Mouse (Mus musculus) c-Kit-positive CD71-positive TER-119-negative erythroid progenitor cells, embryonic 14.5 days (primary cell): ENCODE data around the gene Angptl4.
"Not testable (repeated sequence)": the region's sequence is repeated elsewhere in the genome, so short reads cannot be mapped to it uniquely, and the experiment has no call there.

Experiments used
- DNase-seq: peaks from one replicate; pipeline ENCODE4 v3.0.0-alpha.2; 2013; ENCODE audit warnings: low read depth

Angptl4 gene

GRCm38 (mm10) chr17:33755418-33756107 is 26.1 kb downstream of the Angptl4 start:
- no peak for DNase-seq

- no peak for DNase-seq
Measured at GRCm38 (mm10) chr17:33754656-33755055, 27.0 kb downstream of the Angptl4 start.

- DNase-seq, result no peak
Measured at GRCm38 (mm10) chr17:33752297-33752696, 29.3 kb downstream of the Angptl4 start.

- DNase-seq, result no peak
Measured at GRCm38 (mm10) chr17:33751181-33751580, 30.4 kb downstream of the Angptl4 start.

GRCm38 (mm10) chr17:33749451-33749850 is 32.2 kb downstream of the Angptl4 start:
- DNase-seq, result no peak

GRCm38 (mm10) chr17:33746011-33746410 is 35.6 kb downstream of the Angptl4 start:
- peak; percentile 63 for DNase-seq

GRCm38 (mm10) chr17:33744686-33745384 is 36.8 kb downstream of the Angptl4 start:
- DNase-seq, result no peak

- no peak for DNase-seq
Measured at GRCm38 (mm10) chr17:33742420-33742819, 39.2 kb downstream of the Angptl4 start.

- DNase-seq, result not testable (repeated sequence)
Measured at GRCm38 (mm10) chr17:33733526-33733925, 48.1 kb downstream of the Angptl4 start.

GRCm38 (mm10) chr17:33732556-33733083 is 49.0 kb downstream of the Angptl4 start:
- not testable (repeated sequence) for DNase-seq

GRCm38 (mm10) chr17:33729215-33729614 is 52.4 kb downstream of the Angptl4 start:
- no peak for DNase-seq

GRCm38 (mm10) chr17:33728396-33728795 is 53.2 kb downstream of the Angptl4 start:
- DNase-seq, result no peak
